Mouse (Mus musculus) midbrain, embryonic 11.5 days (tissue): ENCODE data around the gene Setd7. TPM values are rescaled to one million over a fixed set of nuclear protein-coding genes. Genes with fewer than 3 reads are reported as not detected.

Source experiments
- ATAC-seq: fragments of 200-750 bp; cut with Nextera tagmentation; 2 replicates; pipeline ENCODE4 v1.8.0; 2017; ENCODE audit warnings: moderate TSS enrichment, moderate library complexity; ENCODE audit not compliant: low FRiP score
- DNase-seq: peaks from one replicate; pipeline ENCODE4 v3.0.0; 2015; ENCODE audit warnings: low spot score; ENCODE audit errors: missing footprints
- H3K27ac ChIP-seq: fragments of 300-500 bp; sonication (generic); 2 replicates; pipeline ENCODE4 v1.5.1; 2014; ENCODE audit warnings: low read depth, low read length
- H3K27me3 ChIP-seq: fragments of 300-500 bp; sonication (generic); 2 replicates; pipeline ENCODE4 v1.6.1; 2014; ENCODE audit warnings: mild to moderate bottlenecking, low read length, moderate library complexity, mixed read lengths; ENCODE audit not compliant: control insufficient read depth, insufficient read depth
- H3K36me3 ChIP-seq: fragments of 300-500 bp; sonication (generic); 2 replicates; pipeline ENCODE4 v1.6.1; 2014; ENCODE audit warnings: mild to moderate bottlenecking, low read length, moderate library complexity, mixed read lengths; ENCODE audit not compliant: control insufficient read depth, insufficient read depth
- H3K4me1 ChIP-seq: fragments of 300-500 bp; sonication (generic); 2 replicates; pipeline ENCODE4 v1.6.1; 2014; ENCODE audit warnings: low read length; ENCODE audit not compliant: control insufficient read depth, insufficient read depth
- H3K4me2 ChIP-seq: fragments of 300-500 bp; sonication (generic); 2 replicates; pipeline ENCODE4 v1.6.1; 2014; ENCODE audit warnings: mild to moderate bottlenecking, moderate library complexity
- H3K4me3 ChIP-seq: fragments of 300-500 bp; sonication (generic); 2 replicates; pipeline ENCODE4 v1.5.1; 2014; ENCODE audit warnings: low read depth, low read length
- H3K9ac ChIP-seq: fragments of 300-500 bp; sonication (generic); 2 replicates; pipeline ENCODE4 v1.6.1; 2014; ENCODE audit warnings: low read length
- H3K9me3 ChIP-seq: fragments of 300-500 bp; sonication (generic); 2 replicates; pipeline ENCODE4 v1.6.1; 2016; ENCODE audit warnings: low read length; ENCODE audit not compliant: control insufficient read depth
- WGBS: fragments of 180-500 bp; shearing (Covaris S2); extraction: QIAGEN DNeasy Blood & Tissue Kit; methylation state at CpG from one replicate; pipeline ENCODE4 v1.1.7; 2014; 5-methylcytosine and 5-hydroxymethylcytosine counted together
- polyA plus RNA-seq: library from polyadenylated mRNA; unstranded; fragments of >200 nt; fragmentation: Nextera tagmentation; extraction: Ambion mirVana; gene quantifications from 2 replicates; pipeline ENCODE4 v1.2.1, GENCODE M21; 2014

Setd7 gene
- polyA plus RNA-seq, 1 experiment from 2014 or later: 3.4 TPM

GRCm38 (mm10) chr3:51468530-51468929, 92.1 kb downstream of the Setd7 start:
- Histone ChIP-seq H3K4me1 (no peaks in the 10 kb centered on the region), H3K9me3 (no peaks in the 10 kb centered on the region), H3K9ac (no peak overlapping the region), H3K4me2 (no peak overlapping the region), H3K27me3 (no peaks in the 10 kb centered on the region), H3K27ac (no peak overlapping the region), H3K36me3 (peaks cover 11% of the 10 kb centered on the region), H3K4me3 (no peak overlapping the region)
- 93% methylated on average over 2 of the region's 2 CpGs for WGBS
- DNase-seq (no peak), ATAC-seq (no peak)

Other genes starting within 250 kb of the Setd7 start
- gene Elf2, start 220.2 kb downstream of the Setd7 start, polyA plus RNA-seq: 42.8 and 47.4 TPM in 2 replicates
- 22.5 and 26.9 TPM in 2 replicates for gene Mgarp, start 164.1 kb downstream of the Setd7 start, polyA plus RNA-seq
- 739 and 783 TPM in 2 replicates for gene Ndufc1, start 151.9 kb downstream of the Setd7 start, polyA plus RNA-seq
- gene Naa15, start 145.7 kb downstream of the Setd7 start, polyA plus RNA-seq: 54.5 and 57.0 TPM in 2 replicates
- 14.5 and 15.0 TPM in 2 replicates for gene Rab33b, start 77.0 kb downstream of the Setd7 start, polyA plus RNA-seq
- gene Mgst2, start 99.5 kb upstream of the Setd7 start, polyA plus RNA-seq: 0.22 TPM in 1 of 2 replicates, not detected in the other